Mouse (Mus musculus): ENCODE data around the gene Usp22. TPM values are rescaled to one million over a fixed set of nuclear protein-coding genes. Genes with fewer than 3 reads are reported as not detected.
"Not testable (repeated sequence)": the region's sequence is repeated elsewhere in the genome, so short reads cannot be mapped to it uniquely, and the experiment has no call there.

Usp22 gene
- total RNA-seq, 2 experiments from 2014 or later = 4.2 to 7.7 TPM

DNA sequence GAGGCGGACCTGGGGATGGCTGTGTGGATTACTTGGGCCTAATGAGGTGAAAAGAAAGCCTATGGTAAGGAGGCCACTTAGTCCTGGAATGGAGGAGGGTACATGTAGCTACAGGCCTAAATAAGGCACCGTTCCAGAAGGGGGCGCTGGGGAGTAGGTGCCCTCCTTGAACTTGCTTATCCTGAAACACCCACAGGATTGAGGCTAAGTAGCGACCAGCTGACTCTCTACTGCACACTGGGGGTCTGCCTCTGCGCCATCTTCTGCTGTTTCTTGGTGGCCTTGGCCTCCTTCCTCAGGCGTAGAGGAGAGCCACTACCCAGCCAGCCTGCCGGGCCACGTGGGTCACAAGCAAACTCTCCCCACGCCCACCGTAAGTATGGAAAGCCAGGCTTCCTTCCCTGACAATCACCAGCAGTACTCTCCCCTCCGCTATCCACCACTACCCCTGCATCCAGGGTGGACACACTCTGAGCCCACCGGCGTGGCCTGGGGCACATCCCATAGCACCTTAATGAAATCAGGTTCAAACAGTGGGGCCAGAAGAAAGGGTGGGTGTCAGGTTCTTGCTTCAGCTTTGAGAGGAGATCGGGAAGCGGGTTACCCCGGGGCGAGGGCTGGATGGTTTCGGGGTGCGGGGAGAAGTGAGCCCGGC lies 28.1 kb downstream of the Usp22 start:
- ATAC-seq (replicated peaks; ENCODE audit: low FRiP score, poor library complexity, severe bottlenecking) = no peak

DNA sequence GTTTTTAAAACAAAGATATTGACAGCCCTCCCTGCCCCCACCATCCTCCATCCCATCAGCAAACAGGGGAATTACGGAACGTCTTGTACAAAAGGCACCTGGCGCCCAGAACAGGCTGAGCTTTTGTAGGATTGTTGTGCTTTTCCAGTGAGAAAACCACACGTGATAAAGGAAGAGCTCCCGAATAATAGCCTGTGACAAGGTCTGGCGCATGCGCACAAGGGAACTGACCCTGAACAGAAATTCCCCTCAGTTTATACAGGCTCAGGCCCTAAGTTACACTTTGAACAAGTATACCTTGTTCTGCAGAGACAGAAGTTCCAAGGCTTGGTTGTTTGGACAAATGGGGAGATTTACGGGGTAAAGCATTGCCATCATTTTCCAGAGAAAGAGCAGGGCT lies 29.3 kb downstream of the Usp22 start:
- ATAC-seq (replicated peaks; ENCODE audit: low FRiP score, poor library complexity, severe bottlenecking) = no peak

DNA sequence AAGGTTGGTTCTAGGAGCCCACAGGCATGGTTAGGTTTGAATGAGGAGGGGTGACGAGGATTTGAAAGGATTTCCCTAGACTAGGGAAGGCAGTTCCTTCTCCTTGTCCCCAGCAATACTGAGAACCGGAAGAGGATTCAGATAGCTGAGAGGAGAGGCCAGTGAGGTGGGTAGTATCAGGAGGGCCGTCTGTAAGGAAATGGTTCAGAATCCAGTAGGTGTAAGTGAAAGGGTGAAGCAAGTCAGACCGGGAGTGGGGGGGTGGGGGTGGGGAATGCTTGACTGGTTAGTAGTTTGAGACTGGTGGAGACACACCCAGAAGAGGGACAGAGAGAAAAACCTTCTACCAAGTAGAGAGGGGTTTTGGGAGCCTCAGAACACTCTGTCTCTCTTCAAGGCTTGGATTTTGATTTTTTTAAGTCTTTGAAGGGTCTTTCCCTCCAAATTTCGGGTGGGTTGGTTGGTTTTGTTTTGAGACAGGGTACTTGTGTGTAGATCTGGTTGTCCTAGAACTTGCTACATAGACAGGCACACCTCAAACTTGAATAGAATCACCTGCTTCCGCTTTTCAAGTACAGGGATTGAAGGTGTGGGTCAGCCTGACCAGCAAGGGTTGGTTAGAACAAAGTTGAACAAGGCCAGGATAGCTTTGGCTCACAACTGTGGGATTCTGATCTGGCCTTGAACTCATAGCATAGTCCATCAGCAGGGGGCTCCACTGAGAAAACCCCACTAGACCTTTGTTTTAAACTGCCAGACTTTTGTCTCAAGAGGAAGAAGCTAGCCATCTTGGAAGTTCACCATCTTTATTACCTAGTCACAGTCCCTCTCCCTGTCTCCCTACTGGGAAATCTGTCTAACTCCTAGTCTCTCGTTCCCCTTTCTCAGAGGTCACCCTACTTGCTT lies 31.0 kb downstream of the Usp22 start:
- no peak for ATAC-seq (replicated peaks; ENCODE audit: low FRiP score, poor library complexity, severe bottlenecking)

DNA sequence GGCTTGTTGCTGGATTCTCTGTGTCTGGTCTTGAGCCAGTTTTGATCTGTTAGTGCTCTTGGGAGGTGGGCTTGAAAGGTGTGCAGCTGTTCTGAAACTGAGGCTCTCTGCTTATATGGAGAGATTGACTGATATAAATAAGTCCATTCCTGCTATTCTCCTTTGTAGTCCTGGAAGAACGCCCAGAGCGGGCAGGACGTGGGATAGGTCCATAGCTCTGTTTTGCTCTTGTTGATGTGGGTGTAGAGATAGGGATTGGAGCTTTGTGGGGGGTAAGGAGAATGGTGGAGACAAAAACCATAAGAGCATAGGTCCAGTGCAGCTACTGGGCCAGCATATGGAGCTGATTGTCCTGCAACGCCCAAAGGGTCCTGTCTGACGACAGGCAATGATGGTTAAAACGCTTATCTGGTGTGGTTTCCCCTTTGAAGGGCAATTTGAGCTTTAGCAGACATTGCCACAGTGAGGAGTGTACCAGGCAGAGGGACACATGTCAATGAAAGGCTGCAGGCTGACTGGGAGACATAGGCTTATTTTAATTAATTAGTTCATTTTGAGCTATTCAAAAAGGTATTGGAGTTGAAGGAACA lies 31.8 kb downstream of the Usp22 start:
- ATAC-seq (replicated peaks; ENCODE audit: low FRiP score, poor library complexity, severe bottlenecking) = no peak

DNA sequence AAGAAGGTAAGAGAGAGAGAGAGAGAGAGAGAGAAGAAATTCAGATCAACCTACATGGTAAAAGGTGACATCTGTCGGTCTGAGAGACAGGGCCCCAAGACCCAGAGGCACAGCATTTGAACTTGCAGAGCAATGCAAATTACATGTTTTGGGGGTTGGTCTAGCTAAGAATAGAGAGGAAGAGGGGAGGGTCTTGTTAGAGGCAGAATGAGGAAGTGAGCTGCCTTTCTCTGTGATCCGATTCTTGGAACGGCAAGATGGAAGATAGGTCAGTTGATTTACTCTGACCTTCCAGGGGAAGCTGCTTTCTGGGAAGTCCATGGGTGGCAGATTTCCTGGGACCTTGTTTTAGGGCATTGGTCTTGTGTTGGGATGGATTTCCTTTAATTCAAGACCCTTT lies 32.6 kb downstream of the Usp22 start:
- no peak for ATAC-seq (replicated peaks; ENCODE audit: low FRiP score, poor library complexity, severe bottlenecking)

DNA sequence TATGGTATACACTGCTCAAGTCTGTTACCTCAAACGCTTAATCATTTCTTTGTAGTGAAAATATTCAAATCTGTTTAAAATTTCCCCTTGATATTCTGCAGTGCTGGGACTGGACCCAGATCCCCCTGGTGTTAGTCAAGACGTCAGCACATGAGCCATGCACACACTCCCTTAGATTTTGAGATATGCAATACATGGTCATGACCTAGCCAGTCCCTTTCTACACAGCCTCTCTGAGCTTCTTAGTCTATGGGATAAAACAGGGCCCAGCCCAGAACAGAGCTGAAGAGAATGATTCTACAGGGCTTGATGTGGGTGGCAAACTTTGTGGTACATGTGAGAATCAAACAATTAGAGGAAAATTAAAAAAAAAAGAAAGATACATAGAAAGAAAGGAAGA lies 33.2 kb downstream of the Usp22 start:
- no peak for ATAC-seq (replicated peaks; ENCODE audit: low FRiP score, poor library complexity, severe bottlenecking)

DNA sequence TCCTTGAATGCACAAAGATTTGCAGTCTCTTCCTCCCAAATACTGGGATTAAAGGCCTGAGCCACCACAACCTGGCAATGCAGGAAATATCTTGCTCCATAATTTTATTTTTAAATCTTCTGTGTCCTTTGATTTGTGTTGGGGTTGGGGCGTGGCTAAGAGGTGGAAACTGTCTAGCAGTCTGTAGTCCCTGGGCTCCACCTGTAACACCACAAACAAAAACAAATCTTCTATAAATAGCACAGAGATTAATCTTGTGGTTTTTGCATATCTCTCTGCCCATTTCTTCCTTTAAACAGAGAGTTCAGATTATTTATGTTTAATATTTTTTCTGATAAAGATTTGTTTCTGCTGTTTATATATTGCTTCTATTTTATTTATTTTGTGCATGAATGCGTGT lies 41.9 kb downstream of the Usp22 start:
- no peak for ATAC-seq (replicated peaks; ENCODE audit: low FRiP score, poor library complexity, severe bottlenecking)

DNA sequence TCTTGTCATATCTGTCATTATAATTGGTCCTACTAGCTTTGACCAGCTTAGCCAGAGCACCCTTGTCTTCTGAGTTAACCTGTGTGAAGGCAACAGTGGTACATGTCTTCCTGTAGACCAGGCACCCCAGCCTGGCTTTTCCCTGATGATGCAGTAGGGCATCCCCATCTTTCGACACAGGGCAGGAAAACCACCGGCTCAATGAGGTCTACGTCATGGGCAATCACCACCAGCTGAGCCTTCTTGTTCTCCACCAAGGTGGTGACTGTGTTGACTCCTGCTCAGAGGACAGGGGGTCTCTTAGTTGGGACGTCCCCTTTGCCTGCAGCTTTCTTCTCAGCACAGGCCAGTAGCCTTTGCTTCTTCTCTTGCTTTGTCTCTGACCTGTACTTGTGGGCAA lies 44.2 kb downstream of the Usp22 start:
- ATAC-seq (replicated peaks; ENCODE audit: low FRiP score, poor library complexity, severe bottlenecking) = not testable (repeated sequence)

DNA sequence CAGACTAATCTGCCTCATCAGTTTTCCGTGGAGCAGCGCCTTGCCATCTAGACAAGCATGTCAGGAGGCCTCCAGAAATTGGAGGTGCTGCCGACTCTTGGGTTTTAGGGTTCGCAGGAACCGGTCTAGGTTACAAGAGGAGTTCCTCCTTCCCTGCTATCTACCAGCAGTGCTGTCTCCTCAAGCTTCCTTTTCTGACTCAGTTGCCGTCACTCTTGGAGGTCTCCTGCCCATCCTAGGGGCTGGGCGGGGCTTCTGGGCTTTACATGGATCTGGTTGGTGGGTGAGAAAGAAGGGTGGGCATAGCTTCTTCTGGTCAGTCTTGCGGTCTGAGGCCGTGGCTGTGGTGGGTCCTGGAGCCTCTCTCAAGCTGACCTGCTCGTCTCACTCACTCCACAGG lies 45.5 kb downstream of the Usp22 start:
- no peak for ATAC-seq (replicated peaks; ENCODE audit: low FRiP score, poor library complexity, severe bottlenecking)

DNA sequence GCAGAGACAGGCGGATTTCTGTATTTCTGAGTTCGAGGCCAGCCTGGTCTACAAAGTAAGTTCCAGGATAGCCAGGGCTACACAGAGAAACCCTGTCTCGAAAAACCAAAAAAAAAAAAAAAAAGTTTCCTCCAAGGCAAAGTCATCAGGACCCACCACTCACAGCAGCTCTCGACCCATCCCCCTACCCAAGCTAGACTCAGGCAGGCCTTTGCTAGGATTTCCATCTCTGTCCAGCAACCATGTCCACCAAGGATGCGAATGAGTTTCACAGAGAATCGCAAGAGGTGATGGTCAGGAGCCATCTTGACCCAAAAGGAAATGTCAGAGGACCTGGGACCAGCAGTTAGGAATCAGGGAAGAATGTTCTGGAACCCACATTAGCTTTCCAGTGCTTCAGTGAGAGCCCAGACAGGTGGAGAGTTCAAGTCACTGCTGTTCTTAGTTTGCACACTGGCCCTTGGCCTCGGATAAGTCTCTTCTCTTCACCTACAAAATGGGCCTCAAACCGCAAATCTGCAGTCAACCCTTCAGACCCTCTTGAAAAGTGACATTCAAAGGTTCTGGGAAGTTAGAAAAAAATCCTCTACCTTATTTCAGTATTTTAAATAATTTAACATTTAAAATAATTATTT lies 47.3 kb downstream of the Usp22 start:
- ATAC-seq (replicated peaks; ENCODE audit: low FRiP score, poor library complexity, severe bottlenecking) = no peak

DNA sequence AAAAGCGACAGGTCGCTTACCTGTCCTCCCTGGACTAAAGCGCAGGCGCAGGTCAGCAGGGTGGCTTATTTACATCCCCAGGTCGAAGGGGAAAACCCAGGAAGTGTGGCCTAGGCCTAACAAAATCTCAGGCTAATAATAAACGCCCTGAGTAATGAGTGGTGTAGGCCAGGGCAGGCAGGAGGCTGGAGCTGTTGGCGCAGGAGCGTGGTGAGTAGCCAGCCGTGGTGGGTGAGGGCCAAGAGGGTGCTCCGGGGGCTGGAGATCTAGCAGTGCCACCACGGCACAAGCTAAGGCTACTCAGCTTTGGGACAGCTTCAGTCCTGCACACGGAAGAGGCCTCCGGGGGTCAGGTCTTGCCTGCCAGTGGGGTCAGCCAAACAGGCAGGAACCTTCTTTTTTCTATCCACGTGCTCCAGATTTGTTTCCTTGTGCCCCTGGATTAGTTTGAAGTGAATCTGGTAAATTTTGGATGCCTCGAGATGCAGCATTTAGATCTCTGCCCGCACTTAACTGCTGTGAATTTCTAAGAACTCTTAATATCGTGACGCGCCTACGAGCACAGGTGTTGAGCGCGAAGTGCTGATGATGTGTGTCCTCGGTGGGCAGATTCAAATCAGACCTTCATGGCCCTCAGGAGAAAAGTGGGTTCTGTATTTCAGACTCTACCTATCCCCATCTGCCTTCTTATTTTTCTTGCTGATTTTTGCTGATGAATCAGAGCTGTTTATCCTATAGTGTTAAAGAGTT lies 48.1 kb downstream of the Usp22 start, which contains the start of gene Tnfrsf13b:
Gene Tnfrsf13b, plus strand, starts transcription at position 150 of the 750 bp plus-strand sequence.
- ATAC-seq (replicated peaks; ENCODE audit: low FRiP score, poor library complexity, severe bottlenecking) = no peak

DNA sequence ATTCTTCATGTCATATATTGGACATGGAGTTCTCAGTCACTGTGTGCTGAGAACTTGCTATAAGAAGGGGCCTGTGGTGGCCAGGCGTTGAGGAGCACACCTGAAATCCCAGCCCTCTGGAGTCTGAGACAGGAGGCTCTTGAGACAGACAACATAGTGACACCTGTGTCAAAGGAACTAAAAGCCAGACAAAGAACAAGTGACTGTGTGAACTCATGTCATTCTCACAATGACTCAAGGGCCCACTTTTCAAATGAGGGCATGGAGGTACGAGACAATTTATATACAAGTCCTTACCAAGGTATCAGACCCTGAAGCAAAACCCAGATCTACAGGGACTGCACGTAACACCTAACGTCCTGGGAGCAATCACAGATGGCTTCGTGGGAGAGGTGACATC lies 48.9 kb downstream of the Usp22 start:
- ATAC-seq (replicated peaks; ENCODE audit: low FRiP score, poor library complexity, severe bottlenecking) = no peak

DNA sequence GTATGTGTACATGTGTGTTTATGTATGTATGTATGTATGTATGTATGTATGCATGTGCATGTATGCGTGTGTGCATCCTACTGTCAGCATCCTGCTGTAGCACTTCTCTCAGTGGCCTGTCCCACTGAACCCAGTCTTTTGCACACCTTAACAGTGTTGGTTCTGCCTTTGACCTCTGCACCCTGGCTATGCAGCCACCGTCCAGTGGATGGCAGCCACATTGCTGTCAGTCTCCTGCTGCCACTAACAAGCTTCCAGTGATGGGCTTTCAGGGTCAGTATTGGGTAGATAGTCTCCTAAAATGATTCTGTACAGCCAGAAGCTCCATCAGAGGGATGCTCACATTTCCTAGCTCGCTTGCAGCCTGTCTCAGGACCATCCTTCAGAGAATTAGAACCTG lies 51.0 kb downstream of the Usp22 start:
- no peak for ATAC-seq (replicated peaks; ENCODE audit: low FRiP score, poor library complexity, severe bottlenecking)

DNA sequence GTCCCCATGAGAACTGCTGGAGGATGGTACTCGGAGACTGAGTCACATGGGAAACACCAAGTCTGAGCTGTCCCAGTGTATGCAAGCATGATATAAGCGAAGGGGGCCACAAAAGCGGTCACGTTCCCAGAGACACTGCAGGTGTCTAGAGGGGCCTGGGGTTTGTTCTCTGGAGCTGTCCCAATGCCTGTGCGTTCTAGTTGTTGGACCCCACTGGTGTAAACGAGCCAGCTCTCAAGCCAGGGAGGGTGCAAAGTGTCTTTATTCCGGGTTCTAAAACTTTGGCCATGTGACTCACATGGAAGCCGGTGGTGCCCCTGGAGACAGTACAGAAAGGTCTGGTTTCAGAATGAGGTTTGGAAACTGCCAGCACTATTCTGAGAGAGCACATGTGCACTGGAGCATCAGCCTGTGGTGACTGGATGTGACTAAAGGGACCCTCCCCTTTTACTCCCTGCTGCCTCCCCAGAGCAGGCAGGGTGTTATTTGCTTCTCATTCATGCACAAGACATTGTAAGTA lies 52.0 kb downstream of the Usp22 start:
- ATAC-seq (replicated peaks; ENCODE audit: low FRiP score, poor library complexity, severe bottlenecking) = no peak

DNA sequence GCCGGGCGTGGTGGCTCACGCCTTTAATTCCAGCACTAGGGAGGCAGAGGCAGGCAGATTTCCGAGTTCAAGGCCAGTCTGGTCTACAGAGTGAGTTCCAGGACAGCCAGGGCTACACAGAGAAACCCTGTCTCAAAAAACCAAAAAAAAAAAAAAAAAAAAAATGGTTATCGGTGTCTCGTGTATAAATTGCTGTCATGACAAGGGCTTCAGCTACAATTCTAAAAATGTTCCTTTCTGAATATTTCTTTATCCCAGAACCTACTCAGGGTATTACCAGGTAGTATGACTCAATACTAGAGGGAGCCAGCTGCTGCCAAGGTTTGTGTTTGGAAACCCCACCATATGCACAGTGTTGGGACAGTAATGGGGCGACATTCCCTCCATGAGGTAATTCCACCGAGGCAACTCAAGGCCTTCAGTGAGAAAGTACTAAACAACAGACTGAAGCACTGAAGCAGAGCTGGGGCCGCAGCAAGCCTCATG lies 52.5 kb downstream of the Usp22 start:
- ATAC-seq (replicated peaks; ENCODE audit: low FRiP score, poor library complexity, severe bottlenecking) = no peak

DNA sequence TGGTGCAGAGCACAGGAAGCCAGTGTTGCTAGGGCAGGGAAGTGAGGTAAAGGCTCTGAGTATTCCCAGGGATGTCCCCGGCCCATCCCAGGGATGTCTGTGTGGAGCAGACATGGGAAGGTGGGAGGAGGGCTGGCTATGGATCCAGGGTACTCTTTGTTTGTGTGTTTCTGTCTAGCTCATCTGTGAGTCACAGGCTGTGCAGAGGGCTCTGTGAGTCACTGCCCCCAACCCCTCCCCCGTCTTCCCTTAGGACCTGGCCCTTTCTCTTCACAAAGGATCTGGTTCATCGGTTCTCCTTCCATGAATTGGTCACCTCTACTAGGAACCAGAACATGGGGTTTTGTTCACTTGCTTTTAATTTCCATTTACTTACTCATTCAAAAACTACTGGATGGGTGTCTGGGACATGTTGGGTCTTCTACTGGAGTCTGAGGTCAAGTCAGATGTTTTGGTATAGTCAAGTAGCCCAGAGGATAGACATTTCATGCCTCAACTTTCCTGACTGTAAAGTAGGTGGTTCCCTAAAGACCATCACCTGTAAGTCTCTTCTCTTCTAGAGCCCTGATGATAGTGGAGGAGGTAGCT lies 54.8 kb downstream of the Usp22 start:
- ATAC-seq (replicated peaks; ENCODE audit: low FRiP score, poor library complexity, severe bottlenecking) = no peak

DNA sequence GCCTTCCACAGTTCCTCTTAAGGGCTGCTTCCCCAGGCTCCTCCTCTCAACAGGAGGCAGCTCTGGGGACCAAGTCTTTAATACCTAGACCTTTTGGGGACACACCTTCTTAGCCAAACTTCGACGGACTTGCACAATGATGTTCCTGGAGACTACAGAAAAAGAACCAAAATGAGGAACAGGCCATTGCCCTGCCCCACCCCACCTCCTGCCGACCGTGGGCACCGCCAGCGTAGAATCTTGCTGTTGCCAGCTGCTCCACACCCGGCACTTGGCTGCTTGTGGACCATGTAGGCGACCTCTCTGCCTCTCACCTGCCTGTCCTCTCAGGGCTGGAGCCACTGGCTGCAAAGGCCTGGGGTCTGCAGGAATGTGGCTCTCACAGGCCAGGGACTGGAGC lies 58.6 kb downstream of the Usp22 start:
- ATAC-seq (replicated peaks; ENCODE audit: low FRiP score, poor library complexity, severe bottlenecking) = no peak

DNA sequence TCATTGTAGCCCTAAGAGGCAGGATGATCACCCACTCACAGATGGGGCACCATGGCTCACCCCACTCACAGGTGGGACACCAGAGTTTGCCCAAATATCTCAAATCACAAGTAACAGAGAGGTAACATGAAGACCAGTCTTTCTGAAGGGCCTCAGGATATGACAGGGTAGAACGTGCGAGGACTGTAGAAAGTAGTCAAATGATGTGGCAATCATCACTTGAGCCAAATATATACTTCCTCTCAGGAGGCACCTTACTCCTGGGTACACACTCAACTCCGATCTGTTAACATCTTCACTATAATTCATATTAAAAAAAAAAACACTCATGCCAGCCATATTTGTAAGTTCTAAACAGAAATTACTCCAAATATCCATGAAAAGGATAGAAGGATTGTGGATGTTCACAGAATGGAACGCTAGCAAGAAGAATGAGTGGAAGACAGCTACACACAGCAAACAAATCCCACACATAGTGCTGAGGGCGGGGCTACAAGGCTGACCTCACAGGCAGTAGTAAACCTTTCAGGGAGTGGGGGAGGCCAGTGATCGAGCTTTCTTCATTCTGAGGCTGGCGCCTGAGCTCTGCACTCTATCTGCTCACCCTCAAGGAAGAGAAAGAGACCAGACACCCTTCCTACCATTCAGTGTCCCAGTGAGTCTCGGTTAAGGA lies 62.4 kb downstream of the Usp22 start:
- ATAC-seq (replicated peaks; ENCODE audit: low FRiP score, poor library complexity, severe bottlenecking) = no peak

DNA sequence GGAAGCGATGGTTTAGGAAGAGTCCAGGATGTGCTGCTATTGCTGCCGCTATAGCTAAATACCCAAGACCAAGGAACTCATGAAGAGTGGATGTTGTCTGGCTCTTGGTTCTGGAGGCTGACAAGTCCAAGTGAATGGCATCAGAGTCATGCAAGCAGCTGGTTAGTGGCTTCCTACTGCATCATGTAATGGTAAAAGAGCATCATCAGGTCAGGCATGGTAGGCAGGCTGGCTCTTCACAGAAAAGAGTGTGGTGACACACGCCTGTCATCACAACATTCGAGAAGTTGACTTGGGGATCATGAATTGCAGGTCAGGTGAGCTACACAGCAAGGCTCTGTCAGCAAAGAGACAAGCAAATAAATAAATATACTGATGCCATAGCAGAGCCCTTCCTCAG lies 63.4 kb downstream of the Usp22 start:
- no peak for ATAC-seq (replicated peaks; ENCODE audit: low FRiP score, poor library complexity, severe bottlenecking)
